Mouse (Mus musculus): Measurements from ENCODE around the gene Ajap1.

Gene Ajap1

DNA sequence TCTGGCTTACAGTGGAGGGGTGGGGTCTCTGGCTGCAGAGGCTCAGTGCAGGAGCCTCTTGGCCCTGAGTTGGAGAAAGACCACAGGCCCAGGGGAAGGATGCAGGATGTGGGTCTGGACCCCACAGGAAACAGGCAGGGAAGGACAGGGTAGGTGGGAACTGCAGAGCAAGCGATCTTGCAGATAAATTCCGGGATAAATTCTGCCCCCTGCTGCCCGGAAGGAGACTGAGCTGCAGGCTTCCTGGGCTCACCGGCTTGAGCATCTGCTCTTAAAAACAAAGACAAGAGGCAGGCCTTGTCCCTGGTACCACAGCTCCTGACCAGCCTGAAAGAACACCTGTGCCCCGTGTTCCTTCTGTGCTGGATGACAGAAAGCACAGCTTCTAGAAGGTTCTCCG is 104.6 kb downstream of the Ajap1 start:
- in situ Hi-C loops (cut with MboI; ENCODE audit: low pct_unique_long_range_greater_than_20kb in 1 of 2, low sequenced_read_pairs in 2 of 2, unreplicated experiment in 1 of 2), result loop anchor here in 1 of 2 experiments (10.0 kb wide), 1 partner anchor 203 kb away; no protein-coding TSS in a partner anchor

GRCm38 (mm10) chr4:153374233-153374632 is 108.4 kb downstream of the Ajap1 start:
- in situ Hi-C loops (cut with MboI; ENCODE audit: low pct_unique_long_range_greater_than_20kb in 1 of 2, low sequenced_read_pairs in 2 of 2, unreplicated experiment in 1 of 2), result loop anchor here in 1 of 2 experiments (10.0 kb wide), 1 partner anchor 199 kb away; no protein-coding TSS in a partner anchor

- in situ Hi-C loops (cut with MboI; ENCODE audit: low pct_unique_long_range_greater_than_20kb in 1 of 2, low sequenced_read_pairs in 2 of 2, unreplicated experiment in 1 of 2), result loop anchor here in 1 of 2 experiments (10.0 kb wide), 1 partner anchor 198 kb away; no protein-coding TSS in a partner anchor
These were observed 109.5 kb downstream of the Ajap1 start for GRCm38 (mm10) chr4:153373125-153373524.

DNA sequence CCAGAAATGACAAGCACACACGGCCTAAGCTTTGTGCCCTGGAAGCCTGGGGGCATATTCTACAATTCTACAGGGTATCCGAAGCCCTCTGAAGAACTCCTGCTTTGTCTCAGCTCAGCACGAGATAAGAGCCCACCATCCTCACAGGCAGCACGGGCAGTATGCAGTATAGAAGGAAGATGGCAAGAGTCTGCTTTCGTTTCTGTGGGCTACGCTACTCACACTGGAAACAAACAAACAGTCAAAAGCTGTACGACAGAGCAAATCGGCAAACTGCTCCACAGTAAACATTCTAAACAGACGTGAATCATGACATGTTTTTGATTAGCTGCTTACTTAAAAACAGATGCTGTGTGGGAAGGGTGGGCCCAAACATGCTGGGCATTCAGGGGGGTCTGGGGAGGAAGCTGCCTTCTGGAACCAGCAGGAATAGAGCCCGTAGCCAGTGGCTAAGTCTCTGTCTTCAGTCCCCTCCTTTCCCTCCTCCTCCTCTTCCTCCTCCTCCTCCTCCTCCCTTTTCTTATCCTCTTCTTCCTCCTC is 113.9 kb downstream of the Ajap1 start:
- in situ Hi-C loops (cut with MboI; ENCODE audit: low pct_unique_long_range_greater_than_20kb in 1 of 2, low sequenced_read_pairs in 2 of 2, unreplicated experiment in 1 of 2), result no loop called here

- in situ Hi-C loops (cut with MboI; ENCODE audit: low pct_unique_long_range_greater_than_20kb in 1 of 2, low sequenced_read_pairs in 2 of 2, unreplicated experiment in 1 of 2), result no loop called here
These were observed 121.6 kb downstream of the Ajap1 start for GRCm38 (mm10) chr4:153360868-153361545.

GRCm38 (mm10) chr4:153358243-153358550 is 124.4 kb downstream of the Ajap1 start:
- in situ Hi-C loops (cut with MboI; ENCODE audit: low pct_unique_long_range_greater_than_20kb in 1 of 2, low sequenced_read_pairs in 2 of 2, unreplicated experiment in 1 of 2), result no loop called here

- in situ Hi-C loops (cut with MboI; ENCODE audit: low pct_unique_long_range_greater_than_20kb in 1 of 2, low sequenced_read_pairs in 2 of 2, unreplicated experiment in 1 of 2), result no loop called here
These were observed 124.9 kb downstream of the Ajap1 start for GRCm38 (mm10) chr4:153357539-153358242.

GRCm38 (mm10) chr4:153356236-153356635 is 126.4 kb downstream of the Ajap1 start:
- in situ Hi-C loops (cut with MboI; ENCODE audit: low pct_unique_long_range_greater_than_20kb in 1 of 2, low sequenced_read_pairs in 2 of 2, unreplicated experiment in 1 of 2), result no loop called here

- in situ Hi-C loops (cut with MboI; ENCODE audit: low pct_unique_long_range_greater_than_20kb in 1 of 2, low sequenced_read_pairs in 2 of 2, unreplicated experiment in 1 of 2), result no loop called here
These were observed 137.6 kb downstream of the Ajap1 start for GRCm38 (mm10) chr4:153344999-153345398.

- in situ Hi-C loops (cut with MboI; ENCODE audit: low pct_unique_long_range_greater_than_20kb in 1 of 2, low sequenced_read_pairs in 2 of 2, unreplicated experiment in 1 of 2), result no loop called here
These were observed 141.7 kb downstream of the Ajap1 start for GRCm38 (mm10) chr4:153340887-153341286.

- in situ Hi-C loops (cut with MboI; ENCODE audit: low pct_unique_long_range_greater_than_20kb in 1 of 2, low sequenced_read_pairs in 2 of 2, unreplicated experiment in 1 of 2), result no loop called here
These were observed 147.3 kb downstream of the Ajap1 start for GRCm38 (mm10) chr4:153335301-153335799.

GRCm38 (mm10) chr4:153327809-153328208 is 154.8 kb downstream of the Ajap1 start:
- in situ Hi-C loops (cut with MboI; ENCODE audit: low pct_unique_long_range_greater_than_20kb in 1 of 2, low sequenced_read_pairs in 2 of 2, unreplicated experiment in 1 of 2), result no loop called here
